Mouse (Mus musculus) c-Kit-negative CD71-positive TER-119-positive erythroid progenitor cells, embryonic 14.5 days (primary cell): ENCODE results near the gene Steap1.

Experiments used
- DNase-seq: peaks from one replicate; pipeline ENCODE4 v3.0.0-alpha.2; 2013; ENCODE audit warnings: low read depth, low spot score

Steap1 gene

GRCm38 (mm10) chr5:5748866-5749682 is at the start of gene Steap1:
Gene Steap1 (minus strand): TSS chr5:5749326.
- no peak for DNase-seq

GRCm38 (mm10) chr5:5787106-5787505 is 38.0 kb upstream of the Steap1 start:
- DNase-seq = no peak

GRCm38 (mm10) chr5:5756392-5757019 is 7.4 kb upstream of the Steap1 start:
- DNase-seq = no peak

- DNase-seq = peak; percentile 11
Observed at GRCm38 (mm10) chr5:5755039-5755438, 5.9 kb upstream of the Steap1 start.

- DNase-seq = no peak
Observed at GRCm38 (mm10) chr5:5749772-5750222, 671 bp upstream of the Steap1 start.

- DNase-seq = no peak
Observed at GRCm38 (mm10) chr5:5734445-5734844, 14.7 kb downstream of the Steap1 start.

- no peak for DNase-seq
Observed at GRCm38 (mm10) chr5:5732858-5733257, 16.3 kb downstream of the Steap1 start.

- DNase-seq = no peak
Observed at GRCm38 (mm10) chr5:5732208-5732607, 16.9 kb downstream of the Steap1 start.

GRCm38 (mm10) chr5:5729904-5730303 is 19.2 kb downstream of the Steap1 start:
- no peak for DNase-seq

GRCm38 (mm10) chr5:5722217-5722616 is 26.9 kb downstream of the Steap1 start:
- DNase-seq = no peak

GRCm38 (mm10) chr5:5711032-5711431 is 38.1 kb downstream of the Steap1 start:
- DNase-seq = no peak

GRCm38 (mm10) chr5:5707341-5708278 is 41.5 kb downstream of the Steap1 start:
- no peak for DNase-seq

- no peak for DNase-seq
Observed at GRCm38 (mm10) chr5:5705019-5705418, 44.1 kb downstream of the Steap1 start.

- no peak for DNase-seq
Observed at GRCm38 (mm10) chr5:5700386-5700785, 48.7 kb downstream of the Steap1 start.

GRCm38 (mm10) chr5:5698830-5699229 is 50.3 kb downstream of the Steap1 start:
- DNase-seq = no peak

GRCm38 (mm10) chr5:5695401-5695942 is 53.7 kb downstream of the Steap1 start:
- no peak for DNase-seq

- no peak for DNase-seq
Observed at GRCm38 (mm10) chr5:5693956-5694653, 55.0 kb downstream of the Steap1 start, which contains the start of gene Steap2. Gene Steap2 (minus strand): TSS chr5:5694578.

GRCm38 (mm10) chr5:5693541-5693955 is 55.6 kb downstream of the Steap1 start:
- DNase-seq = no peak

- DNase-seq = no peak
Observed at GRCm38 (mm10) chr5:5692167-5692738, 56.9 kb downstream of the Steap1 start.

GRCm38 (mm10) chr5:5688945-5689540 is 60.1 kb downstream of the Steap1 start:
- no peak for DNase-seq
